Mouse (Mus musculus): ENCODE measurements at regions not wholly inside any gene's neighbourhood (a gene's known extent, or its start where the extent isn't known, plus 50 kb on each side); places are given as distances from the start of the nearest gene placed in this dataset.

DNA sequence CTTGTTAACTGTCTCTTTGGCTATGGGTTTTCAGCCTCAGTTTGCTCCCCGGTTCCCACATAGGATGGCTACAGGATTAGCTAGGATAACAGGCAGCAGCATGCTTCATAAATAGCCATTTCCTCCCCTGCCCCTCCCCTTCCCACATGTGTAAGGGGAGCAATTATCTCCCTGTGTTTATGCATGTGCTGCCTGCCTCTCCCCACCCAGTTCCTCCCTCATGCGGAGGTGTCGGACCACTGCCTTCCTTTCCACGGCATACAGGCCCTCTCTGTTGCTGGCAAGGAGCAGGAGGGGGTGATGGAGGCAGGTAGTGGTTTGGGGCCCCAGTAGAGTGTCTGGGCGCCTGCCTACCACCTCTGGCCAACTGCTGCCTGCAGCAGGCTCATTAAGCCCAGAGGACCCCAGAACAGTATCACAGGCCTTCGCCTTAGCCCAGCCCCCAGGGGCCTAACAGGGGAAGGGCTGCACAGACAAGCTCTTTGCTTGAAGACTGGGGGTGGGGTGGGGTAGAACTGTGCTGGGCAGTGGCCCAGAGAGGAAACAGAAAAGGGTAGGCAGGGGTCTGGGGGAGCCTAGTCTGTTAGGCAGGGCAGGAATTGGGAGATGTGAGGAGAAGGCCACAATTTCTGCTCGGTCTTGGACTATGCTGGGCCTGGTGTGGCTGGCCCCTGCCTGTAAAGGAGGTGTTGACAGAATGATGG, 79.1 kb upstream of the Pja1 start:
- no peak for DNase-seq (ENCODE audit: extremely low spot score in 1 of 2, low spot score in 1 of 2)

DNA sequence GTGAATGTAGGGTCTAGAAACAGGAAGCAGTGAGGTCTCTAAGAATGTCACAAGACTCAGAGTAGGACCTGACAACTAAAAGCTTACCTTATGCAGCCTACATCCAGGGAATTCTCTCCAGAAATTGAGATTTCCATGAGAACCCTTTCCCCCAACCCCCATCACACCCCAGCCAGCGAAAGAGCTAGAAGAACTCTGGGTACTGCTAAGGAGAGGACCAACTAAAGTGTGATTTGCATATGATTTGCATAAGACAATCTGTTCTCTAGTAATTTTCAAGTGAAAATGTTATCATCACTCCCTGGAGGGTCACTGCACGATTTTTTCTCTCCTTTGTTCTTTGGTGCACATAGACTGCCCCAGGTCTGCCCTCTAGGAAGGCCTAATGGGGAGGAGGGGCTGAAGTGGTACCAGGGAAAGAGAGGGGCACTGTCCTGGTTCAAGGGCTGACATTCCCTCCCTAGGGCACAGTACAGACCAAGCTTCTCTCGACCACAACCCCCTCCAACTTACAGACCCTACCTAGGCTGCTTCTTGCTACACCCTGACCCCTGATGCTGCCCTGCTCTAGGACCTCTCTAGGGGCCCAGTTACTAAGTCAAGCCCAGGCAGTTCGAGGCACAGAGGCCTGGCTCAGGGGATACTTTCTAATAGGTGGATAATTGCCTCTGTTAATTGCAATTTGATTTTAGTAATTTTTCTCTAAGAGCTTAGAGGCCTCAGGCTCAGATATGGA, 77.4 kb upstream of the Pja1 start:
- peak in 1 of 2 experiments; percentile 40 for DNase-seq (ENCODE audit: extremely low spot score in 1 of 2, low spot score in 1 of 2)

DNA sequence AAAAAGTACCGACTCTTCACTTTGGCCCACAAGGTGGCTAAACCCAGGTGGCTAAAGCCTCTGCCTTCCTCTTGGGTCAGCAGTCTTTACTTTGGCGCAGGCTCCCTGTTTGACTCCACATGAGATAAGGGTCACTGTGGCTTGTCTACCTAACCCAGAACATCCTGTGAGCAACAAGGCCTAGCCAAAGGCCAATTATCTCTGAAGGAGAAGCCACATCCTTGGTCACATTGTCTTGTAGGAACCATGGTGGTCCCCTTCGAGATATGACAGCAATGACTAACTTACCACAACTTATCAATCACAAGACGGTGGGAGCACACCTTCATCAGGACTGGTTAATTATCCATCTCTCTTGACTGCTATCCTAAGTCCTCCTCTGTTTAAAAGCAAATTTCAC, 73.3 kb upstream of the Pja1 start:
- no peak for DNase-seq (ENCODE audit: extremely low spot score in 1 of 2, low spot score in 1 of 2)

DNA sequence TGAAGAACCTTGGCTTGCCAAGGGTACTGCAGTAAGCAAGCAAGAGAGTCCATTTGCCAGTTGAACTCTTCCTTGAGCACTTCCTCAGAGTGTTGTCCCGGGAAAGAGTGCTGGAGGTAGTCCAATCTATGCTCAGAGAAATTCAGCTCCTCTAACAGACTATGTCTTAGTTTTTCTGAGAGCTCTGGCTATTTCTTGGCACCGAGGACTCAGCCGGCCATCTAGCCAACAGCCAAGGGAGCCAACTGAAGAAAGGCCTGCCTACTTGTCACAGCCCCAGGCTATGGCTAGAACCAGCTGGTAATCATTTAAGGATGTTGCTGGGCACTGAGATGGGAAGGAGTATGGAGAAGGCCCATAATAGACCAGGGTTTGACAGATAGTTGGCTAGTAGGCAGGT, 70.8 kb upstream of the Pja1 start:
- no peak for DNase-seq (ENCODE audit: extremely low spot score in 1 of 2, low spot score in 1 of 2)

DNA sequence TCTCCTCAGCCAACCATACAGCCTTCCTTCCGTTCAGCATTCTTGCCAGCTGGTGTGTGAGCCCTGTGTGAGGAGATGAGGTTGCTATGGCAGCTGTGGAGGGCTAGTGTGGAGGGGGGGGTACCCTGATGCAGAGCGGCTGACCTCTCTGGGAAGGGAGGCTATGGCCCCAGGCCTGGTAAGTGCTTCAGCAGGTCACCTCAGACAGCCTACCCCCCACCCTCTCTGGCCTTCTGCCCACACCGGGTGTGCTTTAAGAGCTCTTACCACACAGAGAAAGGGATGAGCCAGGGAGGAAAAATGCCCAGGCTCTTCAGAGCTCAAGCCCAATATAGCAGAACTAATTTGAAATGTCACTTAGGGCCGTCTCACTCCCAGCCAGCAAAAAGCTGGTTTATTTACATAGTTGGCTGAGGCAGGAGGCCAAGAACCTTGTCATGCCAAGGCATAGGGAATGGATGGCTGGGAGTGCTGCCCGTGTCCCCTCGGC, 69.1 kb upstream of the Pja1 start:
- DNase-seq (ENCODE audit: extremely low spot score in 1 of 2, low spot score in 1 of 2) = no peak

- no peak for DNase-seq (ENCODE audit: extremely low spot score in 1 of 2, low spot score in 1 of 2)
Observed at GRCm38 (mm10) chrX:99539684-99540083, 68.6 kb upstream of the Pja1 start.

- no peak for DNase-seq (ENCODE audit: extremely low spot score in 1 of 2, low spot score in 1 of 2)
Observed at GRCm38 (mm10) chrX:99537814-99538213, 66.7 kb upstream of the Pja1 start.

DNA sequence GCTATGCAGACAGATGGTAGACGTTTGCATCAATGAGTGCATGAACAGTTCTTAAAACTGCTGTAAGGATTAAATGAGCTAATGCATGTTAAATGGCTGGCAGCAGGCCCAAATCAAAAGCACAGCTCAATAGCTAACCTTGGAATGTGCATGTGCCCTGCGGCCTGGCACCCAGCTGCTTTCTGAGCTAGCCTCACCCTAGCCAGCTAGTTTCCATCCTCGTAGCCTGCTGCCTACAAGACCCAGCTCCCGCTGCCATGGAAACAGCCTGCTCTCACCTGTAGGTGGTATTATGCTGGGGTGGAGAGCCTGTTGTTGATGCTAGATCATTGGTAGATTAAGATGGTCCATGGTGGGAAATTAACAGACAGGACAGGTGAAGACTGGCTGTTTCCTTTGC, 63.8 kb upstream of the Pja1 start:
- peak in 1 of 2 experiments; percentile 40 for DNase-seq (ENCODE audit: extremely low spot score in 1 of 2, low spot score in 1 of 2)

- DNase-seq (ENCODE audit: extremely low spot score in 1 of 2, low spot score in 1 of 2) = peak in 1 of 2 experiments; percentile 32
Observed at GRCm38 (mm10) chrX:99531154-99531553, 60.1 kb upstream of the Pja1 start.

GRCm38 (mm10) chrX:99530511-99530910, 59.4 kb upstream of the Pja1 start:
- DNase-seq (ENCODE audit: extremely low spot score in 1 of 2, low spot score in 1 of 2) = no peak

DNA sequence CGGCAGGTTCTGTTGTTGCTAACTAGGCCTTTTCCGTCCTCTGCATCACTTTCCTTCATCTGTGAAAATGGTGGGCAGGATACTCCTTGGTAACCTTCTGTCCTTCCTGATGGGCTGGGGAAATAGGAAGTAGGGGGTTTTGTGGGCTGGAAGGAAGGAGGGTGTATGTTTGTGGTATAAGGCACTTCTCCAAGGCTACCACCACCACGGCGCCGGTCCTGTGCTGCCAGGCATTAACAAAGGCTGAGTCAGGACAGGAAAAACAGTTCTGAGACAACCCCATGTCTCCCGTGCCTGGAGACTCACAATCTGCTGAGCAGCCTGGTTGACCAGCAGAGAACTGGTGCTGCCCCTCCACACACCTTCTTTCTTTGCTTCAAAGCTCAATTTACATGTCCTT, 52.2 kb upstream of the Pja1 start:
- no peak for DNase-seq (ENCODE audit: extremely low spot score in 1 of 2, low spot score in 1 of 2)

DNA sequence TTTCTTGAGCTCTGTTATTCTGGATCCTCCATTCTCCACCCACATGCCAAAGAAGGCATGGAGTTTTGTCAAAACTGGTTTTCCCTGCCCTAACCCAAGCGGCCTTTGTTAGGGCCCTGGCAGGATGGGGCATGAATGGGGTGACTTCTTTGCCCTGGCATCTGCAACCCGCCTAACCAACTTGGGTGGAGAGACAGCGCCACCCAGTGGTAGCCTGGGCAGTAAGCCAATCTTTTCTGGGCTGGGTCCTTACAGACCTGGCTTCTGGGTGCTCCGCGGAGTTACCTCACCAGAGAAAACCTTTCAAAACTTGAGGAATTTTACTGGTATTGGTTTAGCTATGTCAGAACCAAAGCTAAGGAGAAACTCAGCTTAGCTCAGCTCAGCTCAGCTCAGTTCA, 51.8 kb upstream of the Pja1 start:
- peak in 1 of 2 experiments; percentile 74 for DNase-seq (ENCODE audit: extremely low spot score in 1 of 2, low spot score in 1 of 2)

GRCm38 (mm10) chrX:99522289-99522688, 51.2 kb upstream of the Pja1 start:
- DNase-seq (ENCODE audit: extremely low spot score in 1 of 2, low spot score in 1 of 2) = no peak

DNA sequence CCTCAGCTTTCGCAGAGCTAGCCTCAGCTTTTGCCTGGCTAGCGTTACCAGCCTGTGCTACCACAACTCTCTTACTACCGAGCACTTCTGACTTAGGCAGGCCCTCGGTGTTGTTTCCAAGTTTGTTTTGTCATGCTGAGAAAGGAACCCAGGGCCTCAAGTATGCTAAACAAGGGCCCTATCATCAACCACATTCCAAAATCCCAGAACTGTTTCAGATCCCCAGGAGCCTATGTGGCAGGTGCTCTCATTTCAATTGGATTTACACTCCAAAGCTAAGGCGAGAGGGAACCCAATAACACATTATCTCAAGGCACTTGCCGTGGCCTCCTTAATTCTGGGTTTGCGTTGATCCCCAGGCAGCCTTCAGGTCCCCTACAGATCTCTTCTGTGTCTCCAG, 50.8 kb upstream of the Pja1 start:
- DNase-seq (ENCODE audit: extremely low spot score in 1 of 2, low spot score in 1 of 2) = no peak
